7 mouse cellular contexts compared by ENCODE assay signal in the genomic region with DNA sequence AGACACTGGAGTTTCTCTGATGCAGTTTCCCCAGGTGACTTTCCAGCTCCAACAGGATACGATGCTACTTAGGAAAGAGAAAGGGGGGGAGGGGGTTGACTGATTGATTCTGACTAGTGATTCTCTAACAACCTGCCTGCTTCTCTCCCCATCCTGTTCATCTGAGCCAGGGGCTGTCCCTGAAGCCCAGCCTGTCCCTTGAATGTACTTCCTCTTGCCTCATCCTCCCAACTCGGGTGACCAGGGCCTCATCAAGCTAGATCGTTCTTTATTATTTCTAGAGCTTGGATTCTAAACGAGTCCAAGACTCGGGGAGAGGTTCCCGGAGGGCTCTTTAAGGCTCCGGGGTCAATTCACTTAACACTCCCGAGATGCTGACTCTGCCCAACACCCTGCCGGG. TPM values are rescaled to one million over a fixed set of nuclear protein-coding genes. Genes with fewer than 3 reads are reported as not detected.
DNase-seq lines count a peak whose midpoint lies in the region; ATAC-seq and TF ChIP-seq lines count a peak whose summit lies in the region.

No protein-coding gene starts in this region.

- no peaks in the 10 kb centered on the region for H3K27me3 ChIP-seq in testis, adult 2 months (ENCODE audit: control insufficient read depth, insufficient read depth, low read length)
- no peaks in the 10 kb centered on the region for H3K27me3 ChIP-seq in liver, embryonic 11.5 days (replicated peaks; ENCODE audit: control insufficient read depth, insufficient read depth, low read length)

- H3K4me1 ChIP-seq in testis, adult 2 months (ENCODE audit: control insufficient read depth, insufficient read depth, low read length): peaks cover 3% of the 10 kb centered on the region; the same call in 1 of the 2 replicates
- peaks cover 6% of the 10 kb centered on the region; the same call in 1 of the 2 replicates for H3K4me1 ChIP-seq in embryonic fibroblast, embryonic 13.5 days (ENCODE audit: control insufficient read depth, insufficient read depth, low read length)
- peaks cover 21% of the 10 kb centered on the region for H3K4me1 ChIP-seq in liver, embryonic 11.5 days (replicated peaks; ENCODE audit: control insufficient read depth, insufficient read depth, low read length)

- TF ChIP-seq CTCF in testis, adult 2 months (IDR thresholded peaks at IDR 0.05; ENCODE audit: control insufficient read depth, insufficient read depth, insufficient replicate concordance, low read depth, low read length): no peak
- no peak for TF ChIP-seq CTCF in embryonic fibroblast, embryonic 13.5 days (IDR thresholded peaks at IDR 0.05; ENCODE audit: borderline replicate concordance, insufficient read depth, low read length)

- peak overlapping the region; percentile 90 for H3K9ac ChIP-seq in liver, embryonic 11.5 days (ENCODE audit: low read depth, low read length)

- no peaks in the 10 kb centered on the region for H3K9me3 ChIP-seq in liver, embryonic 11.5 days (ENCODE audit: control insufficient read depth, low read length)

- 29% methylated on average over 9 of the region's 9 CpGs for WGBS in liver, embryonic 11.5 days

- peak overlapping the region; percentile 79 for H3K27ac ChIP-seq in testis, adult 2 months (ENCODE audit: control insufficient read depth, insufficient read depth, low read depth, low read length)
- H3K27ac ChIP-seq in embryonic fibroblast, embryonic 13.5 days (ENCODE audit: insufficient read depth, low read length): no peak overlapping the region
- 0 out of 2 replicates have a peak overlapping the region, but pooled peaks have one; percentile 47 for H3K27ac ChIP-seq in liver, embryonic 11.5 days (ENCODE audit: low read depth, low read length)

- no peak for ATAC-seq in liver, embryonic 11.5 days (replicated peaks; ENCODE audit: low FRiP score)

- DNase-seq in testis, postnatal 10 days (ENCODE audit: low spot score): no peak
- no peak for DNase-seq in liver, embryonic 11.5 days (ENCODE audit: low spot score)
- DNase-seq in c-Kit-positive CD71-positive TER-119-positive erythroid progenitor cells, embryonic 14.5 days (ENCODE audit: low spot score): no peak
- DNase-seq in gastrocnemius, postnatal 25 days: no peak
- no peak for DNase-seq in embryo, embryonic 11 days

- peak overlapping the region; percentile 96 for H3K4me2 ChIP-seq in liver, embryonic 11.5 days

- H3K4me3 ChIP-seq in testis, adult 2 months (ENCODE audit: control insufficient read depth, low read depth, low read length): peak overlapping the region; percentile 81
- H3K4me3 ChIP-seq in embryonic fibroblast, embryonic 13.5 days (ENCODE audit: insufficient read depth, low read length): peak overlapping the region; percentile 93
- H3K4me3 ChIP-seq in liver, embryonic 11.5 days (ENCODE audit: low read depth, low read length): peak overlapping the region; percentile 93

- TF ChIP-seq POLR2A in testis, adult 2 months (IDR thresholded peaks at IDR 0.05; ENCODE audit: control insufficient read depth, low read depth, low read length): no peak
- TF ChIP-seq POLR2A in embryonic fibroblast, embryonic 13.5 days (IDR thresholded peaks at IDR 0.05; ENCODE audit: low read depth, low read length): no peak

- no peaks in the 10 kb centered on the region; the same call in none of the 2 replicates for H3K36me3 ChIP-seq in testis, adult 2 months (ENCODE audit: control insufficient read depth, insufficient read depth, low read length)
- peaks cover 8% of the 10 kb centered on the region for H3K36me3 ChIP-seq in liver, embryonic 11.5 days (ENCODE audit: control insufficient read depth, insufficient read depth, low read length)

RNA-seq across cellular contexts. Expression of a gene that starts 0.3 kb away (rescaled TPM):
- 27.1 and 37.5 TPM in 2 replicates for polyA plus RNA-seq in testis, adult 2 months (2012; rRNA removed)
- polyA plus RNA-seq in embryonic fibroblast, embryonic 13.5 days (2011; ENCODE audit: insufficient read length, low read depth, missing spikeins): 30.0 and 35.3 TPM in 2 replicates
- 39.1 and 44.5 TPM in 2 replicates for polyA plus RNA-seq in liver, embryonic 11.5 days (2014; fragmentation: Nextera tagmentation; extraction: Ambion mirVana)
- 1 to 10 TPM; 8.5 to 8.6 TPM for total RNA-seq in gastrocnemius, postnatal 25 days (2021)

RNA-seq across cellular contexts. Expression of a gene that starts 0.9 kb away (rescaled TPM):
- 30.9 and 35.4 TPM in 2 replicates for polyA plus RNA-seq in testis, adult 2 months (2012; rRNA removed)
- polyA plus RNA-seq in embryonic fibroblast, embryonic 13.5 days (2011; ENCODE audit: insufficient read length, low read depth, missing spikeins): 55.8 and 57.7 TPM in 2 replicates
- polyA plus RNA-seq in liver, embryonic 11.5 days (2014; fragmentation: Nextera tagmentation; extraction: Ambion mirVana): 60.9 and 68.9 TPM in 2 replicates
- total RNA-seq in gastrocnemius, postnatal 25 days (2021): 1 to 10 TPM; 6.9 to 9.8 TPM

RNA-seq across cellular contexts. Expression of a gene that starts 58.0 kb away (rescaled TPM):
- polyA plus RNA-seq in testis, adult 2 months (2012; rRNA removed): 39.6 and 41.2 TPM in 2 replicates
- 25.0 and 29.1 TPM in 2 replicates for polyA plus RNA-seq in embryonic fibroblast, embryonic 13.5 days (2011; ENCODE audit: insufficient read length, low read depth, missing spikeins)
- polyA plus RNA-seq in liver, embryonic 11.5 days (2014; fragmentation: Nextera tagmentation; extraction: Ambion mirVana): 15.0 and 17.3 TPM in 2 replicates
- total RNA-seq in gastrocnemius, postnatal 25 days (2021): 10 to 100 TPM; 33.9 to 46.8 TPM
